Mouse (Mus musculus): ENCODE results near the gene 9930111J21Rik2. TPM values are rescaled to one million over a fixed set of nuclear protein-coding genes. Genes with fewer than 3 reads are reported as not detected.
A peak's percentile ranks its signal among the peaks of the same experiment; 100 is the strongest.

Gene 9930111J21Rik2
- polyA plus RNA-seq, 1 experiment = 1.4 TPM

- H3K36me3 ChIP-seq (ENCODE audit: control insufficient read depth, insufficient read depth) = no peaks in the 10 kb centered on the region
- no peak overlapping the region for H3K4me3 ChIP-seq
- H3K79me2 ChIP-seq (ENCODE audit: control insufficient read depth, insufficient read depth) = no peaks in the 10 kb centered on the region
- H3K27me3 ChIP-seq (ENCODE audit: control insufficient read depth, insufficient read depth, insufficient read length) = no peaks in the 10 kb centered on the region
- H3K4me2 ChIP-seq (ENCODE audit: low read depth) = no peak overlapping the region
- no peak overlapping the region for H3ac ChIP-seq (ENCODE audit: control insufficient read depth, insufficient read length)
- TF ChIP-seq E2F4 (IDR thresholded peaks at IDR 0.05; ENCODE audit: insufficient read depth) (no peak), USF1 (IDR thresholded peaks at IDR 0.05; ENCODE audit: low read depth) (no peak), TCF3 (IDR thresholded peaks at IDR 0.05; ENCODE audit: insufficient read length, low read depth) (no peak), TCF12 (IDR thresholded peaks at IDR 0.05; ENCODE audit: insufficient read depth, poor library complexity, severe bottlenecking) (no peak), MAX (IDR thresholded peaks at IDR 0.05; ENCODE audit: low read depth) (no peak), MYOG (IDR thresholded peaks at IDR 0.05; ENCODE audit: control insufficient read depth in 1 of 3, insufficient read depth in 1 of 3, insufficient read length in 2 of 3, low read depth in 2 of 3) (no peak), POLR2AphosphoS2 (IDR thresholded peaks at IDR 0.05; ENCODE audit: insufficient read length, low read depth) (no peak), MYOD1 (IDR thresholded peaks at IDR 0.05; ENCODE audit: control insufficient read depth in 1 of 3, insufficient read length in 2 of 3, low read depth in 2 of 3) (no peak), CEBPB (IDR thresholded peaks at IDR 0.05; ENCODE audit: insufficient read depth, poor library complexity, severe bottlenecking) (no peak), SRF (IDR thresholded peaks at IDR 0.05; ENCODE audit: control insufficient read depth, insufficient read length, low read depth) (no peak)
These were observed 38.1 kb upstream of the 9930111J21Rik2 start for GRCm38 (mm10) chr11:49088990-49089652.

- no peaks in the 10 kb centered on the region for H3K79me2 ChIP-seq (ENCODE audit: control insufficient read depth, insufficient read depth)
- H3K27me3 ChIP-seq (ENCODE audit: control insufficient read depth, insufficient read depth, insufficient read length) = no peaks in the 10 kb centered on the region
- peak overlapping the region; percentile 24 for H3K4me2 ChIP-seq (ENCODE audit: low read depth)
- TF ChIP-seq MAX (IDR thresholded peaks at IDR 0.05; ENCODE audit: low read depth) = no peak
- TF ChIP-seq E2F4 (IDR thresholded peaks at IDR 0.05; ENCODE audit: insufficient read depth) = no peak
- TF ChIP-seq POLR2A (IDR thresholded peaks at IDR 0.05; ENCODE audit: insufficient read length, low read depth) = peak; percentile 30
- no peak for TF ChIP-seq CEBPB (IDR thresholded peaks at IDR 0.05; ENCODE audit: insufficient read depth, poor library complexity, severe bottlenecking)
- TF ChIP-seq POLR2AphosphoS2 (IDR thresholded peaks at IDR 0.05; ENCODE audit: insufficient read length, low read depth) = no peak
- TF ChIP-seq REST (IDR thresholded peaks at IDR 0.05; ENCODE audit: insufficient read depth, insufficient read length) = no peak
- no peak for TF ChIP-seq SRF (IDR thresholded peaks at IDR 0.05; ENCODE audit: control insufficient read depth, insufficient read length, low read depth)
- TF ChIP-seq USF1 (IDR thresholded peaks at IDR 0.05; ENCODE audit: low read depth) = no peak
- peak; percentile 15 for TF ChIP-seq TCF3 (IDR thresholded peaks at IDR 0.05; ENCODE audit: insufficient read length, low read depth)
- TF ChIP-seq MYOD1 (IDR thresholded peaks at IDR 0.05; ENCODE audit: control insufficient read depth in 1 of 3, insufficient read length in 2 of 3, low read depth in 2 of 3) = peak in 2 of 3 experiments; percentile 90 to 96
- no peak for TF ChIP-seq TCF12 (IDR thresholded peaks at IDR 0.05; ENCODE audit: insufficient read depth, poor library complexity, severe bottlenecking)
- peak in 2 of 3 experiments; percentile 80 to 87 for TF ChIP-seq MYOG (IDR thresholded peaks at IDR 0.05; ENCODE audit: control insufficient read depth in 1 of 3, insufficient read depth in 1 of 3, insufficient read length in 2 of 3, low read depth in 2 of 3)
- no peak overlapping the region for H3K4me3 ChIP-seq
- no peak overlapping the region for H3ac ChIP-seq (ENCODE audit: control insufficient read depth, insufficient read length)
- H3K36me3 ChIP-seq (ENCODE audit: control insufficient read depth, insufficient read depth) = no peaks in the 10 kb centered on the region
These were observed 37.0 kb upstream of the 9930111J21Rik2 start for GRCm38 (mm10) chr11:49087830-49088616.

- Histone ChIP-seq H3K79me2 (ENCODE audit: control insufficient read depth, insufficient read depth) (no peaks in the 10 kb centered on the region), H3K4me3 (no peak overlapping the region), H3K27me3 (ENCODE audit: control insufficient read depth, insufficient read depth, insufficient read length) (no peaks in the 10 kb centered on the region), H3K4me2 (ENCODE audit: low read depth) (peak overlapping the region; percentile 44), H3ac (ENCODE audit: control insufficient read depth, insufficient read length) (no peak overlapping the region), H3K36me3 (ENCODE audit: control insufficient read depth, insufficient read depth) (no peaks in the 10 kb centered on the region)
- no peak for TF ChIP-seq USF1 (IDR thresholded peaks at IDR 0.05; ENCODE audit: low read depth)
- no peak for TF ChIP-seq TCF3 (IDR thresholded peaks at IDR 0.05; ENCODE audit: insufficient read length, low read depth)
- no peak for TF ChIP-seq TCF12 (IDR thresholded peaks at IDR 0.05; ENCODE audit: insufficient read depth, poor library complexity, severe bottlenecking)
- no peak for TF ChIP-seq REST (IDR thresholded peaks at IDR 0.05; ENCODE audit: insufficient read depth, insufficient read length)
- TF ChIP-seq SRF (IDR thresholded peaks at IDR 0.05; ENCODE audit: control insufficient read depth, insufficient read length, low read depth) = no peak
- TF ChIP-seq E2F4 (IDR thresholded peaks at IDR 0.05; ENCODE audit: insufficient read depth) = no peak
- TF ChIP-seq POLR2A (IDR thresholded peaks at IDR 0.05; ENCODE audit: insufficient read length, low read depth) = no peak
- TF ChIP-seq MAX (IDR thresholded peaks at IDR 0.05; ENCODE audit: low read depth) = no peak
These were observed 35.9 kb upstream of the 9930111J21Rik2 start for GRCm38 (mm10) chr11:49086858-49087361.

- Histone ChIP-seq H3K79me2 (ENCODE audit: control insufficient read depth, insufficient read depth) (no peaks in the 10 kb centered on the region), H3K4me3 (no peak overlapping the region), H3ac (ENCODE audit: control insufficient read depth, insufficient read length) (no peak overlapping the region), H3K4me2 (ENCODE audit: low read depth) (peak overlapping the region; percentile 49), H3K27me3 (ENCODE audit: control insufficient read depth, insufficient read depth, insufficient read length) (no peaks in the 10 kb centered on the region), H3K36me3 (ENCODE audit: control insufficient read depth, insufficient read depth) (no peaks in the 10 kb centered on the region)
- TF ChIP-seq USF1 (IDR thresholded peaks at IDR 0.05; ENCODE audit: low read depth) = no peak
- TF ChIP-seq E2F4 (IDR thresholded peaks at IDR 0.05; ENCODE audit: insufficient read depth) = no peak
- TF ChIP-seq TCF3 (IDR thresholded peaks at IDR 0.05; ENCODE audit: insufficient read length, low read depth) = no peak
- TF ChIP-seq MAX (IDR thresholded peaks at IDR 0.05; ENCODE audit: low read depth) = no peak
- TF ChIP-seq SRF (IDR thresholded peaks at IDR 0.05; ENCODE audit: control insufficient read depth, insufficient read length, low read depth) = no peak
- TF ChIP-seq REST (IDR thresholded peaks at IDR 0.05; ENCODE audit: insufficient read depth, insufficient read length) = no peak
- no peak for TF ChIP-seq MYOD1 (IDR thresholded peaks at IDR 0.05; ENCODE audit: control insufficient read depth in 1 of 3, insufficient read length in 2 of 3, low read depth in 2 of 3)
- TF ChIP-seq MYOG (IDR thresholded peaks at IDR 0.05; ENCODE audit: control insufficient read depth in 1 of 3, insufficient read depth in 1 of 3, insufficient read length in 2 of 3, low read depth in 2 of 3) = no peak
- no peak for TF ChIP-seq CEBPB (IDR thresholded peaks at IDR 0.05; ENCODE audit: insufficient read depth, poor library complexity, severe bottlenecking)
These were observed 33.8 kb upstream of the 9930111J21Rik2 start for GRCm38 (mm10) chr11:49084875-49085274.
